Mouse (Mus musculus): ENCODE measurements around the gene Gpalpp1. TPM values are rescaled to one million over a fixed set of nuclear protein-coding genes. Genes with fewer than 3 reads are reported as not detected.

Gpalpp1 gene
- polyA plus RNA-seq (2012; rRNA removed) = 3.4 and 6.0 TPM in 2 replicates

DNA sequence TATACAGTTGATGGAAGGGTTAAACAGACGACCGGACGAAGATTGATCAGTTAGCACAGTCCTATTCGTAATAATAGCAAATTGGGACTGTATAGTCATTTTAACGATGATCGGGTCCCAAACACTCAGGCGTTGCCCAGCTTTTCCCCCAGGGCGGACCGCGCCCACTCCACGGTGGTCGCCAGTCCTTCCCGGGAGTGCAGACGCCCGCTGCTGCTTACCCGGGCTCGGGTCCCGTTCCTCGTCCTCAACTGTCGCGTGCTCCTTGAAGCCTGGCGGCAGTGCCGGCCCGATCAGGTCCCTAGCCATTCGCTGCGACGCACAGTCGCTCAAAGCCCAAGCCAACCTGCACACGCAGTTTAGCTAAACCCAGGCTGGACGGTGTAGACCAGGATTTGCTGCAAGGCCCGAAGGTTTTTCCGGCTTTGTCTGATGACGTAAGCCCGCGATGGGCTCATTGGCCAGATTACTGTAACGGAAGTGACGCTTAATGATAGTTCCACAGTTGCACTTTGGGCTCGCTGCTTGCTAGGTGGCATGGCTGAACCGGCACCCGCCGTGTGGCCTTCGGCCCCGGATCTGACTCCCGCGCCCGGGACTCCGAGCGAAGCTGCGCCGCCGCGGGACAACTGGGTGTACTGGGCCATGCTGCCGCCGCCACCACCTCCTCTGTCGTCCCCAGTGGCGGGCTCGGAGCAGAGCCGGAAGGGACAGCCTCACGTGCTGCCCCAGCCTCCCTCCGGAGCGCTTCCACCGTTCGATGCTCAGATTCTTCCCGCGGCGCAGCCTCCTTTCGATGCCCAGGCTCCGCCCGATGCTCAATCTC, at the start of gene Gpalpp1, which contains the start of gene Nufip1:
TSS of gene Gpalpp1 (minus strand) at position 365 of the 826 bp plus-strand sequence.
TSS of gene Nufip1 (plus strand) at position 496 of the 826 bp plus-strand sequence.
- peak within 1 kb of the TSS; percentile 98 for H3K4me3 ChIP-seq (replicated peaks; ENCODE audit: extremely low read depth, low read depth, low read length)
- peaks cover 5% of the 10 kb centered on the region for H3K4me1 ChIP-seq (ENCODE audit: control insufficient read depth, insufficient read depth, low read length)
- TF ChIP-seq CTCF (IDR thresholded peaks at IDR 0.05; ENCODE audit: insufficient read depth, low read length) (no peak), POLR2A (IDR thresholded peaks at IDR 0.05; ENCODE audit: borderline replicate concordance, extremely low read depth, low read depth, low read length) (peak; percentile 83; the same call in 1 of the 2 replicates)
- peak; percentile 85 for DNase-seq
- WGBS = under 1% methylated on average over 69 of the region's 69 CpGs

DNA sequence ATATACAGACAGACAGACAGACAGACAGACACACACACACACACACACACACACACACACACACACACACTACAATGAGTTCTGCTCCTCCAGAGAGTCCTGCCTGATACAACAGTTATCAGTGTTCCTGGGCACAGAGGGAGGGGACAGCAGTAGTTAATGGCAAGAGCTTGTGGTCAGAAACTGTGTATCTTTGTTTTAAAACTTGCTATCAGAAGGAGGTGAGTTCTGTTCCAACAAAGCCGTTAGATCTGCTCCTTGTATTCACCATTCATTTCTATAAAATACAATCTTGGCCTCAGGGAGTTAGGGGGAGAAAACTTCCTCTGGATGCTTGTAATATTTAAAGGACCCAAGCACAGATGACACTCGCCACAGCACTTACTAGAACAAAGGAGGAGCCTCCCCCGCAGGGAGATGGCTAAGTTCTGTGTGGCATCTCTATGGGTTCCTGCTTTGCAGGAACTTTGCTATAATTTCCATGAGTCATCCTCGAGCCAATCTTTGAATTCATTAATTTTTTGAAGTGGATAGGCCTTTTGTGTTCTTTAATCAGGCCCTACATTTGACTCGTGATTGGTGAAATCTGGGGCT, 47.7 kb upstream of the Gpalpp1 start:
- 68% methylated on average over 5 of the region's 5 CpGs for WGBS
- no peaks in the 10 kb centered on the region for H3K4me1 ChIP-seq (ENCODE audit: control insufficient read depth, insufficient read depth, low read length)
- no peak for DNase-seq
- H3K4me3 ChIP-seq (replicated peaks; ENCODE audit: extremely low read depth, low read depth, low read length) = no peak overlapping the region
- TF ChIP-seq POLR2A (IDR thresholded peaks at IDR 0.05; ENCODE audit: borderline replicate concordance, extremely low read depth, low read depth, low read length) (no peak), CTCF (IDR thresholded peaks at IDR 0.05; ENCODE audit: insufficient read depth, low read length) (no peak)

DNA sequence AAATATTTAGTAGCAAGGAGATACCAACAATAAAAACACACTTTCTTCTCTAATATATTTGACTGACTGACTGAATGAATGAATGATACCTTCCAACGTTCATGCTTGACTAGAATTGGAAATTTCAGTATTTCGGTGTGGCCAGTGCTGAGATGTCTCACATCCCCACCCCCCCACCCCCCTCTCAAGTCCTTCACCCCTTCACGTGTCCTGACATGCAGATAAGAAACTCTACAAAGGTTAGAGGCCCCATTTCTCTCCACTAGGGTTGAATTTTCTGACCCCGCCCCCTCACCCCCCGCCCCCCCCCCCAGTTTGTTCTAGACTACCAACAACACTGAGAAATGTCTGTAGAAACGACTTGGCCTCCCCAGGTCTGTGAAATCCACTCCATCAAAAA, 43.3 kb upstream of the Gpalpp1 start:
- WGBS = 51% methylated on average over 6 of the region's 6 CpGs
- Histone ChIP-seq H3K4me1 (ENCODE audit: control insufficient read depth, insufficient read depth, low read length) (peaks cover 5% of the 10 kb centered on the region), H3K4me3 (replicated peaks; ENCODE audit: extremely low read depth, low read depth, low read length) (no peak overlapping the region)
- no peak for TF ChIP-seq CTCF (IDR thresholded peaks at IDR 0.05; ENCODE audit: insufficient read depth, low read length)
- TF ChIP-seq POLR2A (IDR thresholded peaks at IDR 0.05; ENCODE audit: borderline replicate concordance, extremely low read depth, low read depth, low read length) = no peak
- no peak for DNase-seq

DNA sequence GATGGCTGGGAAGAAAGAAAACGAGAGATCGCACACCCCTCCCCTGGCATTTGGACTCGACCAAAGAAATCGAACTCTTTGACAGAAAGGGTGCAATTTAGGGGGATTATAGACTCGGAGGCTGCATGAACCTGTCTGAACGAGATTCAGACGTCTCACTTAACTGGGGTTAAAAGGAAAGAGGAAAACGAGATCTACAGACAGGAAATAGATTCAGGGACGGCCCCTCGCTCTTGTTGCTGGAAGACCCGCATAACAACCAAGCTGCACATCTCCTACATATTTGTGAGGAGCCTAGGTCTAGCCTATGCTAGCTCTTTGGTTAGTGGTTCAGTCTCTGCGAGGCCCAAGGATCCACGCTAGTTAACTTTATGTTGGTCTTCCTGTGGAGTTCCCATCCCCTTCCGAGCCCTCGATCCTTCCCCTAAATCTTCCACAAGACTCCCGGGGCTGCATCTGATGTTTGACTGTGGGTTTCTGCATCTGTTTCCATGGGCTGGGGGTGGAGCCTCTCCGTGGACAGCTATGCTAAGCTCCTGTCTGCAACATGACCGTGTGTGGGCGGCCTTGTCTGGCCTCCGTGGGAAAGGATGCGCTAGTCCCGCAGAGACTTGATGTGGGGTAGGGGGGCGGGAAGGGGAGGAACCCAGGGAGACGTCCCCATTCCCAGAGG, 42.6 kb upstream of the Gpalpp1 start:
- peaks cover 5% of the 10 kb centered on the region for H3K4me1 ChIP-seq (ENCODE audit: control insufficient read depth, insufficient read depth, low read length)
- H3K4me3 ChIP-seq (replicated peaks; ENCODE audit: extremely low read depth, low read depth, low read length) = peak overlapping the region; percentile 25
- WGBS = 17% methylated on average over 24 of the region's 24 CpGs
- DNase-seq = no peak
- TF ChIP-seq CTCF (IDR thresholded peaks at IDR 0.05; ENCODE audit: insufficient read depth, low read length) = no peak
- TF ChIP-seq POLR2A (IDR thresholded peaks at IDR 0.05; ENCODE audit: borderline replicate concordance, extremely low read depth, low read depth, low read length) = no peak

DNA sequence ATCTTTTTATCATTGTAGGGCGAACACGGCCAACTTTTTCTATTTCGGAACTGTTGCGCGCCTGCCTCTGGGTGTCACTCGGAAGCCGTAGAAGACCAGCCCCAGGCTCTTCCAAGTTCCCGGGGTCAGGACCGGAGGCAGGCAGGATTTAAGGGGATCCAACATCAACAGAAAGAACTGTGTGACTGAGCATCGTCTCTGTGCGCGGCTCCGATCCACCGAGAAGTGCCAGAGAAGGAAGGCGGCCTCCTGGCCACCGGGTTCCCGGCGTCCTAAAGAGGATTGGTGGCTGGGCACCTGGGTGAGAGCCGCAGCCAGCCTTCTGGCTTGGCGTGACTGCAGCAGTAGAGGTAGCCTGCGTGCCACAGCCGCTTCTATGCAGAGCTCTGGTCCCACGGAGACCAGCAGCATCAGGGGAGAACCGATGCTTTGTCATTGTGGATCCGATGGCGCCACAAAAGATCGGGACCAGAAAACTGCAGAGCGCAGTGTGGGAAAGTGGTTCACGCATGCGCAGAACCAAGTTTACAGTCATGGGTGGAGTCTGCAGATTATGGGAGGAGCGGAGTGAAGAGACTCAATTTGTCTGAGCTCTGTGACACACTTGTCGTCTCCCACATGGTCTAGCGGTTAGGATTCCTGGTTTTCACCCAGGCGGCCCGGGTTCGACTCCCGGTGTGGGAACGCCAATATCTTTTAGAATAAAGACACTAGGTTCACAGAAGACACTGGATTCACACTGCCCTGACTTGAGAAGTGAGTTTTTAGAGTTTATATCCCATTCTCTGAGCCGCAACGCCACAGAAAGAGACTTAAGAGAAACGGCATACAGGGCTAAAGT, 41.8 kb upstream of the Gpalpp1 start:
- Histone ChIP-seq H3K4me1 (ENCODE audit: control insufficient read depth, insufficient read depth, low read length) (peaks cover 5% of the 10 kb centered on the region), H3K4me3 (replicated peaks; ENCODE audit: extremely low read depth, low read depth, low read length) (peak overlapping the region; percentile 67)
- DNase-seq = peak; percentile 95
- under 1% methylated on average over 41 of the region's 41 CpGs for WGBS
- TF ChIP-seq POLR2A (IDR thresholded peaks at IDR 0.05; ENCODE audit: borderline replicate concordance, extremely low read depth, low read depth, low read length) (peak; percentile 98), CTCF (IDR thresholded peaks at IDR 0.05; ENCODE audit: insufficient read depth, low read length) (peak; percentile 31; the same call in 1 of the 2 replicates)

DNA sequence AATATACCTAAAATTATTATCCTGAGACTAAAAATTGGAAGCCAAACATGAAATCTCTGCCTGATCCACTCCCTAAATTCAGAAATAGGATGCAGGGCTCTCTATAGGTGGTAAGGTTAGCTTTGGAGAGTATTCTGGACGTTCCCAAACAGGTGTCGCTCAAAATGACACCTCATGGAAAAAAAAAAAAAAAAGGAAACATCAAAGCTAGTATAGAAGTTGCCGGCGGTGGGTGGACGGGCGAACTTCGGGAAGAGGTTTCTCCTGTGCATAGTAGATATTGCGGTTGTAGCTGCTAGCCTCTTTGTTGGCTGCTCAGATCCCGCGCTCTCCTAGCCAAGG, 41.2 kb upstream of the Gpalpp1 start:
- WGBS = under 1% methylated on average over 10 of the region's 10 CpGs
- Histone ChIP-seq H3K4me3 (replicated peaks; ENCODE audit: extremely low read depth, low read depth, low read length) (peak overlapping the region; percentile 67), H3K4me1 (ENCODE audit: control insufficient read depth, insufficient read depth, low read length) (peaks cover 5% of the 10 kb centered on the region)
- no peak for TF ChIP-seq CTCF (IDR thresholded peaks at IDR 0.05; ENCODE audit: insufficient read depth, low read length)
- no peak for TF ChIP-seq POLR2A (IDR thresholded peaks at IDR 0.05; ENCODE audit: borderline replicate concordance, extremely low read depth, low read depth, low read length)
- no peak for DNase-seq

DNA sequence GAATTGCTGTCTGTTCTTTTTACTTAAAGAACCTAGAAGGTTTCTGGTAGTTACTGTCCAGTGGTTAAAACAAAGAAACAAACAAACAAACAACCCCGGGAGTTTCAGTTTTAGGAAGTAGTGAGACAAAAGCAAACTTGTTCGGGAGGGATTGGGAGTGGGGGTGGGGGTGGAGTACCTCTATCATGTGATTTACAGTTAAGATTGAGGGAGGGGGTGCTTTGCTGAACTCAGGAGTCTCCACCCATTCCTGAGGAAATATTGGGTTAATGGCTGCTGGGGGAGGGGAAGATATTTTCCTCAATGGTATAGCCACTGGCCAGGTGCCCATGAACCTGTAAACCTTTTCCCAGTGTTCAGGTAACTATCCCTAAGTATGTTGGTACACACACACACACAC, 40.5 kb upstream of the Gpalpp1 start:
- 37% methylated on average over 2 of the region's 2 CpGs for WGBS
- TF ChIP-seq POLR2A (IDR thresholded peaks at IDR 0.05; ENCODE audit: borderline replicate concordance, extremely low read depth, low read depth, low read length) (no peak), CTCF (IDR thresholded peaks at IDR 0.05; ENCODE audit: insufficient read depth, low read length) (no peak)
- DNase-seq = no peak
- no peak overlapping the region for H3K4me3 ChIP-seq (replicated peaks; ENCODE audit: extremely low read depth, low read depth, low read length)
- peaks cover 5% of the 10 kb centered on the region for H3K4me1 ChIP-seq (ENCODE audit: control insufficient read depth, insufficient read depth, low read length)

DNA sequence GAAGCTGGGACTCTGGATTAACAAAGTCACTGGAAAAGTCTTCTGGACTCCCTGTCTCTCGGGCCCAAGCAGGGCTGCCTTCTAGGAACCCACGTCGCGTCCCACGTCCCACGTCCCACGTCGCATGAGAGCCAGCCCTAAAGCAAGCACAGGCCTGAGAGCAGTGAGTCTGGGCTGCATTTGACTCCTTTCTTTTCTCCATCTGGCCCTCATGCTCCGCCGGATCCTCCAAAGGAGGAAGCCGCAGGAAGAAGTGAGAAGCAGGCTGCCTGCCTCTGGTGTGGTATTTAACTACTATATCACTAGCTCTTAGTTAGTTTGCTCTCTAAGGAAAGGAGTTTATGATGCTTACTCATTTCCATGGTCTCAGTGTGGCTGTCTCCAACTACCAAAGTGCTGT, 39.9 kb upstream of the Gpalpp1 start:
- H3K4me1 ChIP-seq (ENCODE audit: control insufficient read depth, insufficient read depth, low read length) = peaks cover 5% of the 10 kb centered on the region
- no peak for DNase-seq
- WGBS = 79% methylated on average over 11 of the region's 11 CpGs
- no peak overlapping the region for H3K4me3 ChIP-seq (replicated peaks; ENCODE audit: extremely low read depth, low read depth, low read length)
- TF ChIP-seq POLR2A (IDR thresholded peaks at IDR 0.05; ENCODE audit: borderline replicate concordance, extremely low read depth, low read depth, low read length) (no peak), CTCF (IDR thresholded peaks at IDR 0.05; ENCODE audit: insufficient read depth, low read length) (no peak)

Data from lung, adult 2 months (tissue).